Mouse (Mus musculus) testis, adult 10 weeks (tissue): ENCODE measurements around the gene Elp6. TPM values are rescaled to one million over a fixed set of nuclear protein-coding genes. Genes with fewer than 3 reads are reported as not detected.

Experiments used
- polyA plus RNA-seq: library from polyadenylated mRNA; stranded (reverse); fragments of 350-450 nt; fragmentation: Illumina TruSeq; extraction: RNeasy Lipid Tissue Mini Kit (QIAGEN cat#74804); gene quantifications from one replicate; pipeline ENCODE4 v1.2.3, GENCODE M21; 2014; ENCODE audit warnings: low read depth, low replicate concordance

Gene Elp6
- polyA plus RNA-seq, result 0.80 TPM

GRCm38 (mm10) chr9:110304969-110305651 is at the start of gene Elp6:
TSS of gene Elp6 (plus strand) at chr9:110305173.

GRCm38 (mm10) chr9:110333135-110333895 is 28.3 kb downstream of the Elp6 start, which contains the start of gene Scap:
TSS of gene Scap (plus strand) at chr9:110333288.

Other genes with a start within 250 kb of the Elp6 start
- 59.3 TPM for gene Smarcc1, start 187.5 kb upstream of the Elp6 start, polyA plus RNA-seq
- gene Dhx30, start 187.3 kb upstream of the Elp6 start, polyA plus RNA-seq, result 107 TPM
- gene Cspg5, start 61.4 kb upstream of the Elp6 start, polyA plus RNA-seq, result 1.4 TPM
- 2.5 TPM for gene Scap, start 28.1 kb downstream of the Elp6 start, polyA plus RNA-seq
- gene Ptpn23, start 103.0 kb downstream of the Elp6 start, polyA plus RNA-seq, result 1.1 TPM
- gene Ngp, start 114.6 kb downstream of the Elp6 start, polyA plus RNA-seq, result not detected
- 3.3 TPM for gene Klhl18, start 171.5 kb downstream of the Elp6 start, polyA plus RNA-seq
- gene Kif9, start 171.8 kb downstream of the Elp6 start, polyA plus RNA-seq, result 181 TPM
- 72.6 TPM for gene Setd2, start 227.4 kb downstream of the Elp6 start, polyA plus RNA-seq